Mouse (Mus musculus) midbrain, embryonic 10.5 days (tissue): ENCODE results near the gene Mrpl52. TPM values are rescaled to one million over a fixed set of nuclear protein-coding genes. Genes with fewer than 3 reads are reported as not detected.

Experiments
- DNase-seq: peaks from one replicate; pipeline ENCODE4 v3.0.0-alpha.2; 2017; ENCODE audit warnings: low spot score
- H3K27ac ChIP-seq: fragments of 300-500 bp; sonication (generic); replicated peaks from 2 replicates; pipeline ENCODE4 v1.5.1; 2016; ENCODE audit warnings: mild to moderate bottlenecking
- H3K27me3 ChIP-seq: fragments of 300-500 bp; sonication (generic); 2 replicates; pipeline ENCODE4 v1.6.1; 2016; ENCODE audit warnings: low read depth, mild to moderate bottlenecking; ENCODE audit not compliant: poor library complexity, severe bottlenecking
- H3K36me3 ChIP-seq: fragments of 300-500 bp; sonication (generic); 2 replicates; pipeline ENCODE4 v1.6.1; 2016; ENCODE audit warnings: mild to moderate bottlenecking, moderate library complexity
- H3K4me1 ChIP-seq: fragments of 300-500 bp; sonication (generic); 2 replicates; pipeline ENCODE4 v1.6.1; 2016
- H3K4me3 ChIP-seq: fragments of 300-500 bp; sonication (generic); 2 replicates; pipeline ENCODE4 v1.5.1; 2016; ENCODE audit warnings: mild to moderate bottlenecking, moderate library complexity
- H3K9me3 ChIP-seq: fragments of 300-500 bp; sonication (generic); replicated peaks from 2 replicates; pipeline ENCODE4 v1.6.1; 2016; ENCODE audit warnings: mild to moderate bottlenecking
- WGBS: fragments of 180-500 bp; shearing (Covaris S2); methylation state at CpG from one replicate; pipeline ENCODE4 v1.1.7; 2016; 5-methylcytosine and 5-hydroxymethylcytosine counted together
- polyA plus RNA-seq: library from polyadenylated mRNA; unstranded; fragments of >200 nt; fragmentation: Nextera tagmentation; extraction: Ambion mirVana; gene quantifications from 2 replicates; pipeline ENCODE4 v1.2.1, GENCODE M21; 2016

Gene Mrpl52
- polyA plus RNA-seq, 1 experiment from 2014 or later: 211 TPM

DNA sequence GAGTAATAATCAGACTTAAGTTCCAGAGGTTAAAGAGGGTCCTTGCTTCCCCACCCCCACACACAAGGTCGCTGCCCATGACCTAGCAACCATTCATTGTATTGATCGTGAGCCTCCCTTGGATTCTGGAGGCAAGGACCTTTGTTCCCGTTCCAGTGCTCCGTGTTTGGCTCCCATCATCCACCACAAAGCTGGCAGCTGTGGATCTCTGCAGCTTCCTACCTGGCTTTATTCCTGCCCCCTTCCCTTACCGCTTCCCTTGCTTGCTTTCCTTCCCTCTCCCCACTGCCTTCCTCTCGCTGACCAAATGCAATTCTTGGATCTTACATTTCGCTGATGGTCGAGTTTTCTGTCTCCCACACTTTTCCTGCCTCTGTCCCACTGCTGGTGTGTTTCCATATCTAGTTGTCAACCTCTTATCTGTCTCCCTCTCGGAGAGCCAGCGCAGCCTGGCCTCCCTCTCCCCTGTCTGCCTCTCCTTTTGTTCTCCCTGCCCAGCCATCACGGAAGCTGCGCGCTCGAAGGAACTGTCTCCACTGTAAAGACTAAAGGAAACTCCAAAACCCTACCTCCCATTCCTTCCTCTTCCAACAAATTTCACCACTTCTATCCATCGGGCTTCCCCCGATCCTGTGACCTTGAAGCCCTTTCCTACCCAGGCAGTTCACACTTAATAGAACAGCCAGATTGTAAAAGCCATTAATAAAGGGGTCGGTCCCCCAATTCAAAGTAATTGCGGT is 3.9 kb downstream of the Mrpl52 start:
- Histone ChIP-seq H3K9me3 (no peaks in the 10 kb centered on the region), H3K27me3 (peaks cover 22% of the 10 kb centered on the region), H3K36me3 (peaks cover 26% of the 10 kb centered on the region), H3K27ac (peak overlapping the region; percentile 96), H3K4me3 (peak overlapping the region; percentile 76), H3K4me1 (peaks cover 80% of the 10 kb centered on the region)
- DNase-seq: peak; percentile 55
- WGBS: 3% methylated on average over 18 of the region's 18 CpGs

DNA sequence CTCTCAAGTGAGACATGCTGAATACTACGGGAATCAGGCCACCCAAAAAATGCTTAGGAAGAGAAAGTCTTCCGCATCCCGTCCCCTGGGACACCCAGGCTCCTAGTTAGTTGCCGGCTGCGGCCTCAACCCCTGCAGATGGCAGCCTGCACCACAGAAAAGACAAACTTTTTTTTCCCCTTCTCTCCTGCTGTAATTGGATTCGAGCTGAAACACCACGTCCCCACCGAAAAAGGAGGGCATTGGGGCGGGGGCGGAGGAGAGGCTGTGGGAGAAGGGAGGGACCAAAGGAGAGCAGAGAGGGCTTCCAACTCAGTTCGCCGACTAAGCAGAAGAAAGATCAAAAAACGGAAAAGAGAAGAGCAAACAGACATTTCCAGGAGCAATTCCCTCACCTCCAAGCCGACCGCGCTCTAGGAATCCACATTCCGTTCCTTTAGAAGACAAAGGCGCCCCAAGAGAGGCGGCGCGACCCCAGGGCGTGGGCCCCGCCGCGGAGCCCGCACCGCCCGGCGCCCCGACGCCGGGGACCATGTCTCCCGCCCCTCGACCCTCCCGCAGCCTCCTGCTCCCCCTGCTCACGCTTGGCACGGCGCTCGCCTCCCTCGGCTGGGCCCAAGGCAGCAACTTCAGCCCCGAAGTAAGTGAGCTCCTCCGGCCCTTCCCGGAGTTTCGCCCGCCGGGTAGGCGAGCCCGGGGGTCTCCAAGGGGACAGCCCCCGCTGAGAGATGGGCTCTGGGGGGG is 4.8 kb downstream of the Mrpl52 start, which contains the start of gene Mmp14:
Gene Mmp14 (plus strand): TSS at position 279 of the 744 bp plus-strand sequence.
- peak; percentile 78 for DNase-seq
- Histone ChIP-seq H3K27me3 (peaks cover 22% of the 10 kb centered on the region), H3K9me3 (no peaks in the 10 kb centered on the region), H3K4me3 (peak within 1 kb of the TSS; percentile 76), H3K27ac (peak within 1 kb of the TSS; percentile 96), H3K4me1 (peaks cover 73% of the 10 kb centered on the region), H3K36me3 (peaks cover 32% of the 10 kb centered on the region)
- WGBS: under 1% methylated on average over 49 of the region's 49 CpGs

DNA sequence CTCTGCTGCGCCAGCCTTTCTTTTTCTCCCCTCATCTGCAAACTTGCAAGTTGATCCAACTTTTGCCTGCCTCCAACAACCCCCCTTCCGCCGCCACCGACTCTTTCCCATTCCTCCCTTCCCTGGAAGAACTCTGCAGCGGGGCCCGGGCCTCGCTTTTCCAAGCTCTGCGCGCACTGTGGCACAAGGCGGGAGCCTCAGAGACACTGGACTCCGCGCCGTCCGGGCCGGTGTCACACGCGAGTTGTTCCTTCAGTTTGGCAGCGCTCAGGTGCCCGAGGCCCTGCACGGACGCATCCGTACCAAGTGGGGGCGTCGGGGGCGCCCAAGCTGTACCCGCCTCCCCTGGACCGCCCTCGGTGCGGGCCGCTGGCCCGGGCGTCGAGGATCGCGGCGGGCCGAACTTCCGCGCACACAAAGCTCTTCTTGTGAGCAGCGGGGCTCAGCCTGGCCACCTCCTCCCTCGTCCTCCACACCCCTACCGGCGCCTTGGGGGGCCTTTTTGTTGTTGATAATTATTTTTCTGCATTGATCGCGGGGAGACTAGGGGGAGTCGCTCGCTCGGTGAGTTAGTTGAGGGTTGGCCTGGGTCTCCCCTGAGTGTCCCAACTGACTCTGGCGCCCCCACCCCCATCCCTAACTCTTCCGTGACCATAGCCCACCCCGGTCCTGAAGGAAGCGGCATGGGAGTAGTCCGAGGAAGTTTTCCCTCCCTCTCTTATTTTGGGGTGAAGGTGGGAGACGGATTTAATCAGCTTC is 5.5 kb downstream of the Mrpl52 start:
- peak overlapping the region; percentile 96 for H3K27ac ChIP-seq
- H3K4me1 ChIP-seq: peaks cover 70% of the 10 kb centered on the region

DNA sequence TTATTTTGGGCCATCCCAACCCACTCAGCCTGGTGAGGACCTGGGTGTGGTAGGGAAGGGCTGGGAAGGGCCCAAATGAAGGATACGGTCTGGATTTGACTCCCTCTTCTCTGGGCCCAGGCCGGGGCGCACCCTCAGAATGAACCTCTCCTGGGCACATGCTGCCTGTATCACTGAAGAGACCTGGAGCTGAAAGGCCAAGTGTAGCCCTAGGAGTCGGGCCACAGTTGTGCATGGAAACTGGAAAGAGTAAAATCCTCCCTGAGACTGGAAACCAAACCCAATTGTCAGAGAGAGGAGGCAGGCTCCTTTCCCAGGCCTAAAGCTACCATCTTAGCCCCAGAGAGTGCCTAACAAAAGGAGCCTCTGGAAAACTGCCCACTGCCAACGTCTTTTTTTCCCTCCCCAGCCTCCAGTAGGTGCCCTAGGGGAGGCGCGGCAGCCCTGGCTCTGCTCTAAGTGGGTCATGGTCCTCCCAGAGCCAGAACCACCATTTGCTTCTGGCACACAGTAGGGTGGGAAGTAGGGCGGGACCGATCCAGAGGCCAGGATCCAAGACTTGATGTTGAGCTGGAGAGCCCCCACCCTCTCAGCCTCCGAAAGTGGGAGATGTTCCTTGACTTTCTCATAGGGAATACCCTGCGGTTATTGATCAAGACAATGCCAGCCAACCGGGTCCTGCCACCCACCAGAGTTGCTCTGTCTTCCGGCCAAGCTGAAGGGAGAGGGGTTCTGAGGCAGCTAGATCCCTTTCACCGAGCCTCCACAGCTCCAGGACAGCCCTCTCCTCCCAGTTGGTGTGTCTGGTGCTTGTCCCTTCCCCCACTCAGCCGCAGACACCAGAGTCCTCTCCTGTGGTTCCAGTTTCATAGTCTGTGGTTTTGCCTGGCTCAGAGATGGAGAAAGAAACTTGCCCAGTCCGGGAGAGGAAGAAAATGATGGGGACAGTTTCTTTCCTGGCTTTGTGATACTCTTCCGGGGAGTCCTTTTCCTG is 6.4 kb downstream of the Mrpl52 start:
- Histone ChIP-seq H3K27ac (peak overlapping the region; percentile 96), H3K27me3 (peaks cover 22% of the 10 kb centered on the region), H3K4me3 (peak overlapping the region; percentile 76), H3K9me3 (no peaks in the 10 kb centered on the region), H3K4me1 (peaks cover 62% of the 10 kb centered on the region), H3K36me3 (peaks cover 48% of the 10 kb centered on the region)
- 45% methylated on average over 17 of the region's 17 CpGs for WGBS
- no peak for DNase-seq

More for the DNA sequence above, 5.5 kb downstream of the Mrpl52 start:
- no peaks in the 10 kb centered on the region for H3K9me3 ChIP-seq
- DNase-seq: peak; percentile 64
- H3K4me3 ChIP-seq: peak overlapping the region; percentile 76
- H3K36me3 ChIP-seq: peaks cover 40% of the 10 kb centered on the region
- WGBS: 3% methylated on average over 54 of the region's 54 CpGs
- H3K27me3 ChIP-seq: peaks cover 22% of the 10 kb centered on the region

DNA sequence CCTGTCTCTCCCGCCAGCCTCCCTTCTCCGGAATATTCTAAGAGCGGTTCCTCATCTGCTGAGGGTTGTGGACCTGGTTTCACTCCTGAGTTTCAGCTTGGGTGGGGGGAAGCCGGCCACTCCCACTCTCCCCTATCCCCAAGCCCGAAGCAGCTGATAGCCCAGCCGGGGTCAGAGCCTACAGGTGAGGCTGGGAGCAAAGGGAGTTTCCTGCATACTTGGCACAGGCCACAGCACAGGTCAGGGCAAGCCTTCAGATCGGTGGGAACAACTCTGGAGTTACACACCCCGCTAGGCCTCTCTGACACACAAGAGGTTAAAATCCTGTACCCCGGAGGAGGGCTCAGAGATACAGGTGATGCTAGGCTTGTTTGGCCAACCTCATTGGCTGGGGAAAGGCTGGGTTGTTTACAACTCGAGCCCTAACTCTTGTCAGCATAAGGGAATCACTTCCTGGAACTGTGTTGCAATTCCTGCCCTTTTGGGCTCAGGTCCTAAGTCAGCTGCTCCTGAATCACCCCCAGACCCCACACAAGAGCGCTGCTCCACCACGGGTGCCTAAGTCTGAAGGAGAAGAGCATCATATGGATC is 7.3 kb downstream of the Mrpl52 start:
- Histone ChIP-seq H3K27ac (0 out of 2 replicates have a peak overlapping the region, but pooled peaks have one; percentile 96), H3K9me3 (no peaks in the 10 kb centered on the region), H3K4me3 (peak overlapping the region; percentile 76), H3K36me3 (peaks cover 48% of the 10 kb centered on the region), H3K27me3 (peaks cover 22% of the 10 kb centered on the region), H3K4me1 (peaks cover 62% of the 10 kb centered on the region)
- DNase-seq: no peak
- 74% methylated on average over 12 of the region's 12 CpGs for WGBS

DNA sequence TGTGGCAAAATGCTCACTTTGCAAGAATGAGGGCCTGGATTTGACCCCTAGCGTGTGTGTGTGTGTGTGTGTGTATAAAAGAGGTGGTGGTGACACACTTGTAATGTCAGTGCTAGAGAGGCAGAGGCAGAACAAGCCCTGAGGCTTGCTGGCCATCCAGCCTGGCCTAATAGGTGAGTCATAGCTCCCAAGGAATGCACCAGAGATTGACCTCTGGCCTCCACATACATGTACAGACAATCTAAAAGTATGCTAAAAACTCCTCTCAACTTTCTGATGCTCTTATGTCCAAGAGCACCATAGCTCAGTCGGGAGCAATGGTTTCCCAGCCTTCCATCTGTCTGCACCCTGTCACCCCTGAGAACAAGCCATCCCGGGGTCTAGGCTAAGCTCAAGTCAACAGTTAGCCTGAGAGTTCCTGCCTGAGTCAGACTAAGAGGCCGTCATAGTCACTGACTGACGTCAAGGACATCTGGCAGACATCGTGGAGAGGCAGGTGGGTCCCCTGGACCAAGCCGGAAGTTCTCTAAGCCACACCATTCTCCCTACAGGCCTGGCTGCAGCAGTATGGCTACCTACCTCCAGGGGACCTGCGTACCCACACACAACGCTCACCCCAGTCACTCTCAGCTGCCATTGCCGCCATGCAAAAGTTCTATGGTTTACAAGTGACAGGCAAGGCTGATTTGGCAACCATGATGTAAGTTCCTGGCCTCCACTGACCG is 8.6 kb downstream of the Mrpl52 start:
- no peak for DNase-seq
- WGBS: 87% methylated on average over 11 of the region's 11 CpGs
- peaks cover 51% of the 10 kb centered on the region for H3K36me3 ChIP-seq

DNA sequence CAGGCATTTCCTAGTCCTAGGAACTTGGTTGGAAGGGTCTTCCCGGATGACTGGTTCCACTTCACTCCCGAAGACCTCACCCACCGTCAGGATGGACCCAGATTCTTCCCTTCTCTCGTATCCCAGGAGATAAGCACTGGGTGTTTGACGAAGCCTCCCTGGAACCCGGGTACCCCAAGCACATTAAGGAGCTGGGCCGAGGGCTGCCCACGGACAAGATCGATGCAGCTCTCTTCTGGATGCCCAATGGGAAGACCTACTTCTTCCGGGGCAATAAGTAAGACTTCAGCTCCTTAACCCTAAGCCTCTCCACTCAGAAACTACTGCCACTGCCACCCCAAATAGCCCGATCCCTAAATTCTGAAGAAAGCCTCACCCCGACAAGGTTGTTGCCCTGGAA is 12.4 kb downstream of the Mrpl52 start:
- peaks cover 48% of the 10 kb centered on the region for H3K4me1 ChIP-seq
- no peak overlapping the region for H3K27ac ChIP-seq
- WGBS: 77% methylated on average over 12 of the region's 12 CpGs
- H3K4me3 ChIP-seq: no peak overlapping the region
- peaks cover 64% of the 10 kb centered on the region for H3K36me3 ChIP-seq
- DNase-seq: no peak
- no peaks in the 10 kb centered on the region for H3K9me3 ChIP-seq
- 0 out of 2 replicates have a peak, but pooled peaks cover 4% of the 10 kb centered on the region for H3K27me3 ChIP-seq

More for the DNA sequence above, 8.6 kb downstream of the Mrpl52 start:
- Histone ChIP-seq H3K27ac (0 out of 2 replicates have a peak overlapping the region, but pooled peaks have one; percentile 13), H3K27me3 (peaks cover 22% of the 10 kb centered on the region), H3K4me1 (peaks cover 63% of the 10 kb centered on the region), H3K4me3 (no peak overlapping the region), H3K9me3 (no peaks in the 10 kb centered on the region)

DNA sequence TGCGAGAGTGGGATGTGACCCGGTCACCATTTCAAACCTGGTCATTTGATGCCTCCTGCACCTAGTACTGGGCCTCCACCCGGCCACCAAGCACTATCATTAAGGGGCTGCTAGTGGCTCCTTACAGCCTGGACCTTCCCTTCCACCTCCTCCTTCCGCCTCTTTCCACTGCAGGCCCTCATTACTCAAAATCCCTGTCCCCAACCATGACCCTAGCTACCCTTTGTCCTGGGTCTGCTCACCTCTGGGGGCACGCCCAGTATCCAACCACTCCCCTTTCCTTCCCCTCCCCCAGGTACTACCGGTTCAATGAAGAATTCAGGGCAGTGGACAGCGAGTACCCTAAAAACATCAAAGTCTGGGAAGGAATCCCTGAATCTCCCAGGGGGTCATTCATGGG is 12.9 kb downstream of the Mrpl52 start:
- no peak for DNase-seq
- 51% methylated on average over 7 of the region's 7 CpGs for WGBS
- Histone ChIP-seq H3K36me3 (peaks cover 64% of the 10 kb centered on the region), H3K9me3 (no peaks in the 10 kb centered on the region), H3K4me3 (no peak overlapping the region), H3K27me3 (0 out of 2 replicates have a peak, but pooled peaks cover 8% of the 10 kb centered on the region), H3K4me1 (peaks cover 43% of the 10 kb centered on the region), H3K27ac (no peak overlapping the region)

DNA sequence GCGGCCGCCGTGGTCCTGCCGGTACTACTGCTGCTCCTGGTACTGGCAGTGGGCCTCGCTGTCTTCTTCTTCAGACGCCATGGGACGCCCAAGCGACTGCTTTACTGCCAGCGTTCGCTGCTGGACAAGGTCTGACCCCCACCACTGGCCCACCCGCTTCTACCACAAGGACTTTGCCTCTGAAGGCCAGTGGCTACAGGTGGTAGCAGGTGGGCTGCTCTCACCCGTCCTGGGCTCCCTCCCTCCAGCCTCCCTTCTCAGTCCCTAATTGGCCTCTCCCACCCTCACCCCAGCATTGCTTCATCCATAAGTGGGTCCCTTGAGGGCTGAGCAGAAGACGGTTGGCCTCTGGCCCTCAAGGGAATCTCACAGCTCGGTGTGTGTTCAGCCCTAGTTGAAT is 13.8 kb downstream of the Mrpl52 start:
- Histone ChIP-seq H3K36me3 (peaks cover 59% of the 10 kb centered on the region), H3K4me3 (no peak overlapping the region), H3K27ac (no peak overlapping the region), H3K4me1 (peaks cover 40% of the 10 kb centered on the region), H3K9me3 (no peaks in the 10 kb centered on the region), H3K27me3 (peaks cover 8% of the 10 kb centered on the region; the same call in 1 of the 2 replicates)
- WGBS: 97% methylated on average over 14 of the region's 14 CpGs
- DNase-seq: no peak

DNA sequence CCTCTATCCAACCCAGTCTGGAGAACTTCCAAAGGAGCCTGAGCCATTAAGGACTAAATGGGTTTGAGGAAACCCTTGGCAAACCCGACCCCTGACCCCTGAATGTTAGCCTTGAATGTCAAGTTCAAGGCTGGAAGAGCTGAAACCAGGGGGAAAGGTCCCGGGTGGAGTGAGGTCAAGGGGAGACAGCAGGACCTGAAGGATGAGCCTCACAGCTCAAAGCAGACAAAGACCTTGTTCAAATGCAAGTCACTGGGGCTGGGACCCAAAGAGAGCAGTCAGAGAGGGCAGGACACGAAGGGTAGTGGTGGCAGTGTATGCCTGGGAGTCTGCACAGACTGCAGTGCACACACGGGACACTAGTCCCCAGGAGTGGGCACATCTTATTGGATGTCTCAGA is 14.7 kb downstream of the Mrpl52 start:
- no peak for DNase-seq

DNA sequence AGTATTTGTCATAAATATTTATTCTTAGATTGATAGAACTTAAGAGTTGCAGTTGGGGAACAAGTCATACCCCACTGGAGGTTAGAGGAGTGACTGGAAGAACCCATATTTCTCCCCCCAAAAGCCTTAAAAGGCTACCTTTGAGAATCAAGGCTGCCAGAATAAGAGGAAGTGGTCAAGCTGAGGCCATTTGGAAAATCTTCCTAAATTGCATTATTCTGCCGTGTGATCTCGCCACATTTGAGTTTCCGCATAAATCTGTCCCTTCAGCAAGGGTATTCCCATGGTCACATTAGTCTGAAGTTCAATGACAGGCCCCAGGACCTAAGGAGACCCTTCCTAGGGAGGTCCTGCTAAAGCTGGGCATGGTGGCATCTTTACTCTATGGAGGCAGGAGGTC is 15.8 kb downstream of the Mrpl52 start:
- Histone ChIP-seq H3K9me3 (no peaks in the 10 kb centered on the region), H3K4me1 (peaks cover 40% of the 10 kb centered on the region), H3K27ac (no peak overlapping the region), H3K36me3 (peaks cover 41% of the 10 kb centered on the region), H3K4me3 (no peak overlapping the region), H3K27me3 (peaks cover 8% of the 10 kb centered on the region; the same call in 1 of the 2 replicates)
- no peak for DNase-seq
- WGBS: 86% methylated on average over 3 of the region's 3 CpGs

More for the DNA sequence above, 14.7 kb downstream of the Mrpl52 start:
- 79% methylated on average over 4 of the region's 4 CpGs for WGBS
- H3K4me3 ChIP-seq: no peak overlapping the region
- peaks cover 8% of the 10 kb centered on the region; the same call in 1 of the 2 replicates for H3K27me3 ChIP-seq
- peaks cover 40% of the 10 kb centered on the region for H3K4me1 ChIP-seq
- H3K36me3 ChIP-seq: peaks cover 53% of the 10 kb centered on the region
- no peaks in the 10 kb centered on the region for H3K9me3 ChIP-seq
- no peak overlapping the region for H3K27ac ChIP-seq
